Mouse (Mus musculus): ENCODE results near the gene Ccn6. TPM values are rescaled to one million over a fixed set of nuclear protein-coding genes. Genes with fewer than 3 reads are reported as not detected.

Ccn6 gene
- total RNA-seq, 2 experiments from 2014 or later: not detected

Other genes starting within 250 kb of the Ccn6 start
- 10 to 100 TPM; 19.0 to 21.4 TPM for gene Lama4, start 198.3 kb downstream of the Ccn6 start, total RNA-seq (2021)
- gene Fam229b, start 29.9 kb downstream of the Ccn6 start, total RNA-seq (2021): 1 to 10 TPM; 4.0 to 4.2 TPM
- gene Tube1, start 29.8 kb downstream of the Ccn6 start, total RNA-seq (2021): 1 to 10 TPM in 1 of 2 experiments, under 1 TPM in 1; 0.46 to 1.0 TPM
- gene Fyn, start 205.1 kb upstream of the Ccn6 start, total RNA-seq (2021): 1 to 10 TPM; 6.7 to 8.0 TPM